Mouse (Mus musculus): ENCODE results near the gene C1qtnf2. TPM values are rescaled to one million over a fixed set of nuclear protein-coding genes. Genes with fewer than 3 reads are reported as not detected.

The C1qtnf2 gene
- polyA plus RNA-seq, 1 experiment from 2014 or later: 1.3 TPM

GRCm38 (mm10) chr11:43473635-43474224 lies 346 bp upstream of the C1qtnf2 start:
- Histone ChIP-seq H3K27me3 (ENCODE audit: control insufficient read depth, insufficient read depth, low read length) (no peaks in the 10 kb centered on the region; the same call in 1 of the 2 replicates), H3K9me3 (replicated peaks; ENCODE audit: control insufficient read depth, low read length) (no peaks in the 10 kb centered on the region), H3K9ac (ENCODE audit: low read depth, low read length) (no peak overlapping the region), H3K4me1 (ENCODE audit: control insufficient read depth, insufficient read depth, low read length) (no peaks in the 10 kb centered on the region; the same call in 1 of the 2 replicates), H3K4me3 (ENCODE audit: low read depth, low read length) (peak overlapping the region; percentile 29), H3K27ac (ENCODE audit: low read depth, low read length) (no peak overlapping the region), H3K4me2 (peak overlapping the region; percentile 70), H3K36me3 (ENCODE audit: control insufficient read depth, insufficient read depth, low read length) (no peaks in the 10 kb centered on the region)
- ATAC-seq (replicated peaks; ENCODE audit: insufficient number of reproducible peaks, low FRiP score, low TSS enrichment): no peak
- WGBS (ENCODE audit: insufficient replicate concordance): 54% methylated on average over 15 of the region's 15 CpGs

GRCm38 (mm10) chr11:43479376-43479775 lies 5.3 kb downstream of the C1qtnf2 start:
- ATAC-seq (replicated peaks; ENCODE audit: insufficient number of reproducible peaks, low FRiP score, low TSS enrichment): no peak
- Histone ChIP-seq H3K36me3 (ENCODE audit: control insufficient read depth, insufficient read depth, low read length) (no peaks in the 10 kb centered on the region), H3K27me3 (ENCODE audit: control insufficient read depth, insufficient read depth, low read length) (no peaks in the 10 kb centered on the region; the same call in 1 of the 2 replicates), H3K9ac (ENCODE audit: low read depth, low read length) (no peak overlapping the region), H3K4me2 (no peak overlapping the region), H3K4me3 (ENCODE audit: low read depth, low read length) (no peak overlapping the region), H3K9me3 (replicated peaks; ENCODE audit: control insufficient read depth, low read length) (no peaks in the 10 kb centered on the region), H3K4me1 (ENCODE audit: control insufficient read depth, insufficient read depth, low read length) (peaks cover 16% of the 10 kb centered on the region), H3K27ac (ENCODE audit: low read depth, low read length) (no peak overlapping the region)
- WGBS (ENCODE audit: insufficient replicate concordance): 87% methylated on average over 3 of the region's 3 CpGs

- Histone ChIP-seq H3K9ac (ENCODE audit: low read depth, low read length) (no peak overlapping the region), H3K36me3 (ENCODE audit: control insufficient read depth, insufficient read depth, low read length) (no peaks in the 10 kb centered on the region), H3K4me2 (no peak overlapping the region), H3K9me3 (replicated peaks; ENCODE audit: control insufficient read depth, low read length) (no peaks in the 10 kb centered on the region), H3K27ac (ENCODE audit: low read depth, low read length) (no peak overlapping the region), H3K27me3 (ENCODE audit: control insufficient read depth, insufficient read depth, low read length) (no peaks in the 10 kb centered on the region), H3K4me1 (ENCODE audit: control insufficient read depth, insufficient read depth, low read length) (peaks cover 16% of the 10 kb centered on the region), H3K4me3 (ENCODE audit: low read depth, low read length) (no peak overlapping the region)
- ATAC-seq (replicated peaks; ENCODE audit: insufficient number of reproducible peaks, low FRiP score, low TSS enrichment): no peak
- 37% methylated on average over 5 of the region's 5 CpGs for WGBS (ENCODE audit: insufficient replicate concordance)
Observed at GRCm38 (mm10) chr11:43480561-43480960, 6.5 kb downstream of the C1qtnf2 start.

- Histone ChIP-seq H3K4me3 (ENCODE audit: low read depth, low read length) (no peak overlapping the region), H3K9ac (ENCODE audit: low read depth, low read length) (no peak overlapping the region), H3K4me2 (no peak overlapping the region), H3K9me3 (replicated peaks; ENCODE audit: control insufficient read depth, low read length) (no peaks in the 10 kb centered on the region), H3K36me3 (ENCODE audit: control insufficient read depth, insufficient read depth, low read length) (no peaks in the 10 kb centered on the region), H3K27ac (ENCODE audit: low read depth, low read length) (no peak overlapping the region), H3K27me3 (ENCODE audit: control insufficient read depth, insufficient read depth, low read length) (no peaks in the 10 kb centered on the region; the same call in 1 of the 2 replicates), H3K4me1 (ENCODE audit: control insufficient read depth, insufficient read depth, low read length) (peaks cover 16% of the 10 kb centered on the region)
- WGBS (ENCODE audit: insufficient replicate concordance): 52% methylated on average over 3 of the region's 3 CpGs
- 0 out of 2 replicates have a peak, but pooled peaks have one; percentile 27 for ATAC-seq (replicated peaks; ENCODE audit: insufficient number of reproducible peaks, low FRiP score, low TSS enrichment)
Observed at GRCm38 (mm10) chr11:43481672-43482522, 7.8 kb downstream of the C1qtnf2 start.

GRCm38 (mm10) chr11:43483122-43483792 lies 9.2 kb downstream of the C1qtnf2 start:
- H3K9me3 ChIP-seq (replicated peaks; ENCODE audit: control insufficient read depth, low read length): no peaks in the 10 kb centered on the region
- no peak overlapping the region for H3K4me3 ChIP-seq (ENCODE audit: low read depth, low read length)
- peaks cover 16% of the 10 kb centered on the region for H3K4me1 ChIP-seq (ENCODE audit: control insufficient read depth, insufficient read depth, low read length)
- 44% methylated on average over 6 of the region's 6 CpGs for WGBS (ENCODE audit: insufficient replicate concordance)
- no peak for ATAC-seq (replicated peaks; ENCODE audit: insufficient number of reproducible peaks, low FRiP score, low TSS enrichment)
- H3K27me3 ChIP-seq (ENCODE audit: control insufficient read depth, insufficient read depth, low read length): no peaks in the 10 kb centered on the region; the same call in 1 of the 2 replicates
- no peaks in the 10 kb centered on the region for H3K36me3 ChIP-seq (ENCODE audit: control insufficient read depth, insufficient read depth, low read length)
- no peak overlapping the region for H3K9ac ChIP-seq (ENCODE audit: low read depth, low read length)
- no peak overlapping the region for H3K4me2 ChIP-seq
- peak overlapping the region; percentile 62 for H3K27ac ChIP-seq (ENCODE audit: low read depth, low read length)

GRCm38 (mm10) chr11:43484057-43484456 lies 10.0 kb downstream of the C1qtnf2 start:
- no peak overlapping the region for H3K4me2 ChIP-seq
- WGBS (ENCODE audit: insufficient replicate concordance): 74% methylated on average over 4 of the region's 4 CpGs

GRCm38 (mm10) chr11:43484652-43485051 lies 10.6 kb downstream of the C1qtnf2 start:
- 34% methylated on average over 11 of the region's 11 CpGs for WGBS (ENCODE audit: insufficient replicate concordance)

More at GRCm38 (mm10) chr11:43484057-43484456, 10.0 kb downstream of the C1qtnf2 start:
- Histone ChIP-seq H3K4me1 (ENCODE audit: control insufficient read depth, insufficient read depth, low read length) (peaks cover 16% of the 10 kb centered on the region), H3K36me3 (ENCODE audit: control insufficient read depth, insufficient read depth, low read length) (no peaks in the 10 kb centered on the region), H3K9me3 (replicated peaks; ENCODE audit: control insufficient read depth, low read length) (no peaks in the 10 kb centered on the region), H3K27me3 (ENCODE audit: control insufficient read depth, insufficient read depth, low read length) (no peaks in the 10 kb centered on the region; the same call in 1 of the 2 replicates), H3K4me3 (ENCODE audit: low read depth, low read length) (no peak overlapping the region), H3K27ac (ENCODE audit: low read depth, low read length) (0 out of 2 replicates have a peak overlapping the region, but pooled peaks have one; percentile 15), H3K9ac (ENCODE audit: low read depth, low read length) (no peak overlapping the region)
- no peak for ATAC-seq (replicated peaks; ENCODE audit: insufficient number of reproducible peaks, low FRiP score, low TSS enrichment)

GRCm38 (mm10) chr11:43485855-43486254 lies 11.8 kb downstream of the C1qtnf2 start:
- no peak overlapping the region for H3K4me3 ChIP-seq (ENCODE audit: low read depth, low read length)
- WGBS (ENCODE audit: insufficient replicate concordance): 82% methylated on average over 9 of the region's 9 CpGs
- H3K36me3 ChIP-seq (ENCODE audit: control insufficient read depth, insufficient read depth, low read length): no peaks in the 10 kb centered on the region
- H3K27me3 ChIP-seq (ENCODE audit: control insufficient read depth, insufficient read depth, low read length): no peaks in the 10 kb centered on the region; the same call in 1 of the 2 replicates
- no peaks in the 10 kb centered on the region for H3K9me3 ChIP-seq (replicated peaks; ENCODE audit: control insufficient read depth, low read length)
- no peak overlapping the region for H3K4me2 ChIP-seq
- H3K27ac ChIP-seq (ENCODE audit: low read depth, low read length): no peak overlapping the region
- H3K4me1 ChIP-seq (ENCODE audit: control insufficient read depth, insufficient read depth, low read length): peaks cover 10% of the 10 kb centered on the region
- H3K9ac ChIP-seq (ENCODE audit: low read depth, low read length): no peak overlapping the region
- ATAC-seq (replicated peaks; ENCODE audit: insufficient number of reproducible peaks, low FRiP score, low TSS enrichment): no peak

More at GRCm38 (mm10) chr11:43484652-43485051, 10.6 kb downstream of the C1qtnf2 start:
- Histone ChIP-seq H3K9me3 (replicated peaks; ENCODE audit: control insufficient read depth, low read length) (no peaks in the 10 kb centered on the region), H3K4me3 (ENCODE audit: low read depth, low read length) (no peak overlapping the region), H3K27ac (ENCODE audit: low read depth, low read length) (no peak overlapping the region), H3K9ac (ENCODE audit: low read depth, low read length) (no peak overlapping the region), H3K27me3 (ENCODE audit: control insufficient read depth, insufficient read depth, low read length) (no peaks in the 10 kb centered on the region; the same call in 1 of the 2 replicates), H3K4me1 (ENCODE audit: control insufficient read depth, insufficient read depth, low read length) (peaks cover 16% of the 10 kb centered on the region), H3K4me2 (no peak overlapping the region), H3K36me3 (ENCODE audit: control insufficient read depth, insufficient read depth, low read length) (no peaks in the 10 kb centered on the region)
- ATAC-seq (replicated peaks; ENCODE audit: insufficient number of reproducible peaks, low FRiP score, low TSS enrichment): no peak

All from heart, embryonic 11.5 days (tissue).